23 mouse cellular contexts compared by ENCODE assay signal in the genomic region with DNA sequence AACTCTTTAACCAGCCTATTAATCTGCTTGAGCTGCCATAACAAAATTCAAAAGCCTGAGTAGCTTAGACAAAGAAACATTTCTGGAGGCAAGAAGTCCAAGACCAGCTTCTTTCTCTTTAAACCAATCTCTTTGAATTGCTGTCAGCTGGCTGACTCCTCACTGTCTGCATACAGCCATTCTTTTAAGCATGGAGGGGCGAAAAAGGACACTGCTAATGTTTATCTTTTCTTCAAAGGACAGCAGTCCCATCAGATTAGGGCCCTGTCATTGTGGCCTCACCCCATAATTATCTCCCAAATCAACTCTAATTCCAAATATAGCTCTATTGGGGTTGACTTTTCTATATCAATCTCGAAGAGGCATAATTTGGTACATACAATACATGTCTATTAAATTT.
DNase-seq lines count a peak whose midpoint lies in the region; ATAC-seq lines count a peak whose summit lies in the region.
"Had no signal": no experiment of that assay in that cellular context is flagged by ENCODE, and none has a peak within 500 bp of the region (broad histone marks: within the 10 kb centered on the region; RNA-seq: fewer than 3 reads in every experiment).

No protein-coding gene starts in this region.

- no peak overlapping the region for H3K9ac ChIP-seq in embryonic facial prominence, embryonic 14.5 days (ENCODE audit: low read depth, low read length)
- no peak overlapping the region for H3K9ac ChIP-seq in lung, embryonic 15.5 days
- H3K9ac ChIP-seq: embryonic facial prominence, embryonic 13.5 days; forebrain, embryonic 13.5 days; forebrain, embryonic 15.5 days; forebrain, postnatal 0 days had no signal

- no peak overlapping the region for H3K27ac ChIP-seq in embryonic facial prominence, embryonic 14.5 days (replicated peaks; ENCODE audit: low read depth, low read length)
- H3K27ac ChIP-seq in embryonic facial prominence, embryonic 10.5 days (replicated peaks), result no peak overlapping the region
- no peak overlapping the region for H3K27ac ChIP-seq in lung, embryonic 15.5 days
- H3K27ac ChIP-seq: embryonic facial prominence, embryonic 13.5 days; forebrain, embryonic 13.5 days; forebrain, embryonic 15.5 days had no signal

- no peak for ATAC-seq in embryonic facial prominence, embryonic 14.5 days (ENCODE audit: low read depth)
- peak; percentile 55; the same call in 1 of the 2 replicates for ATAC-seq in lung, embryonic 15.5 days (ENCODE audit: borderline replicate concordance, extremely low read depth, low FRiP score, low TSS enrichment)
- ATAC-seq: CD4-positive, CD25-positive, alpha-beta regulatory T cell, adult 4 months; forebrain, embryonic 13.5 days; forebrain, embryonic 15.5 days; forebrain, postnatal 0 days had no signal

- no peaks in the 10 kb centered on the region for H3K4me1 ChIP-seq in embryonic facial prominence, embryonic 14.5 days (ENCODE audit: control insufficient read depth, insufficient read depth, low read length)
- peaks cover 6% of the 10 kb centered on the region; the same call in 1 of the 2 replicates for H3K4me1 ChIP-seq in embryonic facial prominence, embryonic 10.5 days
- H3K4me1 ChIP-seq in lung, embryonic 15.5 days, result 0 out of 2 replicates have a peak, but pooled peaks cover 6% of the 10 kb centered on the region
- H3K4me1 ChIP-seq: forebrain, embryonic 13.5 days; forebrain, embryonic 15.5 days had no signal

- no peak overlapping the region for H3K4me3 ChIP-seq in embryonic facial prominence, embryonic 14.5 days (ENCODE audit: low read depth, low read length)
- H3K4me3 ChIP-seq in embryonic facial prominence, embryonic 10.5 days, result no peak overlapping the region
- H3K4me3 ChIP-seq in lung, embryonic 15.5 days, result no peak overlapping the region
- H3K4me3 ChIP-seq: embryonic facial prominence, embryonic 13.5 days; forebrain, embryonic 13.5 days; forebrain, embryonic 15.5 days had no signal

- no peak overlapping the region for H3K4me2 ChIP-seq in embryonic facial prominence, embryonic 14.5 days (ENCODE audit: low read depth, low read length)
- H3K4me2 ChIP-seq in lung, embryonic 15.5 days, result no peak overlapping the region
- H3K4me2 ChIP-seq: embryonic facial prominence, embryonic 13.5 days; forebrain, embryonic 13.5 days; forebrain, embryonic 15.5 days had no signal

- H3K36me3 ChIP-seq in embryonic facial prominence, embryonic 14.5 days (ENCODE audit: control insufficient read depth, insufficient read depth, low read length), result no peaks in the 10 kb centered on the region
- no peaks in the 10 kb centered on the region for H3K36me3 ChIP-seq in embryonic facial prominence, embryonic 10.5 days (replicated peaks)
- H3K36me3 ChIP-seq in lung, embryonic 15.5 days, result no peaks in the 10 kb centered on the region
- H3K36me3 ChIP-seq: embryonic facial prominence, embryonic 13.5 days; forebrain, embryonic 15.5 days; G1E had no signal

- H3K9me3 ChIP-seq in embryonic facial prominence, embryonic 14.5 days (ENCODE audit: control insufficient read depth, low read length), result no peaks in the 10 kb centered on the region
- H3K9me3 ChIP-seq in embryonic facial prominence, embryonic 10.5 days, result no peaks in the 10 kb centered on the region
- no peaks in the 10 kb centered on the region for H3K9me3 ChIP-seq in lung, embryonic 15.5 days
- H3K9me3 ChIP-seq: embryonic facial prominence, embryonic 13.5 days; forebrain, embryonic 13.5 days; forebrain, embryonic 15.5 days; G1E had no signal

- 53% methylated on average over 2 of the region's 2 CpGs for WGBS in embryonic facial prominence, embryonic 14.5 days
- WGBS in embryonic facial prominence, embryonic 10.5 days, result 52% methylated on average over 2 of the region's 2 CpGs
- 34% methylated on average over 2 of the region's 2 CpGs for WGBS in lung, embryonic 15.5 days

- peak; percentile 10 for DNase-seq in embryonic facial prominence, embryonic 14.5 days (ENCODE audit: low spot score)
- no peak for DNase-seq in embryonic facial prominence, embryonic 10.5 days (ENCODE audit: low spot score)
- no peak for DNase-seq in lung, postnatal 25 days (ENCODE audit: low spot score)
- DNase-seq in retina, postnatal 1 day, result peak; percentile 19
- no peak for DNase-seq in retina, embryonic 14.5 days (ENCODE audit: low spot score)
- DNase-seq in layer of hippocampus, postnatal 10 days (ENCODE audit: low spot score in 2 of 2), result no peak
- DNase-seq: adrenal gland, adult 2 months; adrenal gland, postnatal 10 days; adrenal gland, postnatal 25 days; B cell, adult 2 months; cerebellum, adult 11-12 months; cerebellum, adult 2 months; cerebellum, adult 9-10 months; cerebellum, postnatal 10 days; cerebellum, postnatal 25 days; forebrain, postnatal 0 days had no signal

- no peaks in the 10 kb centered on the region for H3K27me3 ChIP-seq in embryonic facial prominence, embryonic 14.5 days (replicated peaks; ENCODE audit: control insufficient read depth, insufficient read depth, low read length)
- no peaks in the 10 kb centered on the region for H3K27me3 ChIP-seq in embryonic facial prominence, embryonic 10.5 days (replicated peaks; ENCODE audit: low read depth, poor library complexity, severe bottlenecking)
- H3K27me3 ChIP-seq in lung, embryonic 15.5 days, result no peaks in the 10 kb centered on the region
- H3K27me3 ChIP-seq: CH12.LX; embryonic facial prominence, embryonic 13.5 days; forebrain, embryonic 13.5 days; forebrain, embryonic 15.5 days had no signal

Comparison
In these comparisons a context has a peak if more than half of its experiments do, and no peak if none do; other contexts are left out.
1. DNase-seq: peak in embryonic facial prominence, embryonic 14.5 days (single experiment) and retina, postnatal 1 day (single experiment); none in embryonic facial prominence, embryonic 10.5 days (single experiment), lung, postnatal 25 days (single experiment), retina, embryonic 14.5 days (single experiment) and layer of hippocampus, postnatal 10 days (0 of 2).